Mouse (Mus musculus) brain, adult 2 months (tissue): Measurements from ENCODE around the gene Pou2f3.
A peak's percentile ranks its signal among the peaks of the same experiment; 100 is the strongest.

Source experiments
- DNase-seq: peaks from one replicate; pipeline ENCODE4 v3.0.0; 2011; ENCODE audit warnings: low read depth, low spot score

The Pou2f3 gene

DNA sequence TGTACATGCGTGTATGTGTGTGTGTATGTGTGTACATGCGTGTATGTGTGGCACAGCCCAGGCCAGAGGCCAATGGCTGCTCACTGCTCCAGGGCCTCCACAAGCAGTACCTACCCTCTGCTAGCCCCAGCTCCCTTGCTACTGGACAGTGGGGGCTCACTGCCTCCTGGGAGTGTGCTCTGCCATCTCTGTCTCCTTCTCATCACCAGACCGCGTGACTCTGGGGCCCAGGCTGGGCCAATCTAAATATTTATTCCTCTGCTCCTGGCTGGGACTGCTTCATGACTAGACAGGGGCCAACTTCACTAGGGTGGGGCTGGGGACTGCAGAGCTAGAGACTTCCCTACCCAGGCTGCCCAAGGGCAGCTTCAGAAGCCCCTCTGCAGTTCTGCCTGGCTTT is 21.6 kb upstream of the Pou2f3 start:
- DNase-seq, result no peak

DNA sequence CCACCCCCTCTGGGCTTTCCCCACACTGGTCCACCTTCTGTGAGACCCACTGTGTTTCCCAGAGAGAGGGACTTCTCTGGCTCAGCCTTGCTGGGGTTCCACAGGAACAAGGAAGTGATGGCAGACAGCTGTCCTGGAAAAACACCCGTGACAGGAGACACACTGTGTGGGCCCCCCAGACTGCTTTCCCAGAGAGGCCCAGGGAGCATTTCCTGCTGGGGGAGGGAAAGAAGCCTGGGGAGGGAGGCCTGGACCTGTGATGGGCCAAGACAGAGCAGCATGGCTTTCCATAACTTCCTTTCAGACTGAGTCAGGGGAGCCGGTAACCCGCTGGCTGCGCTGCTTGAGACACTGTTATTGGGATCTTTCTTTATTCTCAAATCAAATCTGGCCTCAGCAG is 20.7 kb upstream of the Pou2f3 start:
- DNase-seq, result no peak

DNA sequence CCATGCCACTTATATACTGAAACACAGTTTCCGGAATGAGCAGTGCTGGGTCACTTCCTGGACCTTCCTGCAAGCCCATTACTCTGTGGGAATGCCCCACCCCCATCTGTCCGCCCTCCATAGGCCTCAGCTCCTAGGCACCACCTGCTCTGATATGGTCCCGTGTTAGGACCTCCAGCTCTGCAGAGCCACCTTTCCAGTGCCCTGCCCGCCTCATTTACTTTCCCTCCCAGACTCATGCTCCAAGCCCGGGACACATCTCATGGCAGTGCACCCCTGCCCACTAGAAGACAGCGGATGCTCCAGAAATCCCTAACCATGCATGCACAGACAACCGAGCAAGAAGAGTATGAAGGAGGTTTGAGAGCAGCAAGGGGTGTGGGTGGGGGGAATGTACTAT is 19.8 kb upstream of the Pou2f3 start:
- DNase-seq, result peak; percentile 40

DNA sequence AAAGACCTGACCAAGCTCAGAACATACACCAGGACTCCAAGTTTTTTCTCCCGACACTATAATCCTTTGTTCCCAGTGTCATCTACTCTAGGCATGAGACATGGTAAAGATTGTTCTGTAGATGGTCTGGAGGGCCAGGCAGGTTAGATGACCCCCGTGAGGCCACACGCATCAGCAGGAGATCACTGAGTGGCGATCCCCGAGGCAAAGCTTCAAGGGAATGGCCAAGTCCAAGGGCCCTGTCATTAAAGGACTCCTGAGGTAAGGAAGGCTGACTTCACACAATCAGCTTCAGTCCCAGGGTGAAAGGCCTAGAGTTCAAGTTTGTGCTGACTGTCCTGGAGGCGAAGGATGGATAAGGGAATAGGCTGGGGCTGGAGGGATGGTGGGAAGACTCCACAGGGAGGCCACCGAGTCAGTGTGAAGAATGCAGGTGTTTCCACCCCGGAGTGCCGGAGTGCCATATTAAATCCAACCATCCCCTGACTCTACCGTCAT is 19.3 kb upstream of the Pou2f3 start:
- DNase-seq, result no peak

DNA sequence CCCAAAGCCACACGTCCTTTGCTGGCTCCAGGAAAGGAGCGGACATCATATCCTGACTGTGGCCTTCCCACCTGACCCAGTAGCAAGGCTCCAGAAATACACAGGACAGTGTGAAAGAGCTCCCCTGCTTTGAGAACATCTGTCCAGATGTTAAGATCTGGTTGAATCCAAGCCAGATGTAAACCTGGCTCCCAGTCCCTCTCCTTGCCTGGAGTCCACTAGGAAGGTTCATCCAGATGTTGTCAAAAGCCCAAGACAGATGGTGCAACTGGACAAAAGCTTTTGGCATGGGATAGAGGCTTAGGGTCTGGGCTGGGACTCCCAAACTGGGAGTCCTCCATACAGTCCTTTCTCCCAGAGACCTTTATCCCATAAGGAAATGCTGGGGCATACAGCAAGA is 18.6 kb upstream of the Pou2f3 start:
- no peak for DNase-seq

DNA sequence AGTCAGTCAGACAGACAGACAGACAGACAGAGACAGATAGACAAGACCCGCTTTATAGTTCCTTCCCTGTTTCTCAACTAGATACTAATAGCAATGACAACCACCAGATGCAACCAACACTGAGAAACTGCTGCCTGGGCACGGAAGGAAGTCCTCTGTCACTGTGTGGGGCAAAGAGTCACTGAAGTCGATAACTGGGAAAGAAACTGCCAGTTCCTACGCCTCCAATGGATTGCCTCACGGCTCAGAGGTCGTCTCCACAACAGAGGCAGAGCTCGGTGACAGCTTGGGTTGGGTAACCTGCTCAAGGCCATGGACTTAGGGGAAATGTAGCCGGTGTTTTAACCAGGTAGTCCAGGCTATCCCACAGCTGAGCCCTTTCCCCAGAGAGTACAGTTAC is 17.5 kb upstream of the Pou2f3 start:
- no peak for DNase-seq

DNA sequence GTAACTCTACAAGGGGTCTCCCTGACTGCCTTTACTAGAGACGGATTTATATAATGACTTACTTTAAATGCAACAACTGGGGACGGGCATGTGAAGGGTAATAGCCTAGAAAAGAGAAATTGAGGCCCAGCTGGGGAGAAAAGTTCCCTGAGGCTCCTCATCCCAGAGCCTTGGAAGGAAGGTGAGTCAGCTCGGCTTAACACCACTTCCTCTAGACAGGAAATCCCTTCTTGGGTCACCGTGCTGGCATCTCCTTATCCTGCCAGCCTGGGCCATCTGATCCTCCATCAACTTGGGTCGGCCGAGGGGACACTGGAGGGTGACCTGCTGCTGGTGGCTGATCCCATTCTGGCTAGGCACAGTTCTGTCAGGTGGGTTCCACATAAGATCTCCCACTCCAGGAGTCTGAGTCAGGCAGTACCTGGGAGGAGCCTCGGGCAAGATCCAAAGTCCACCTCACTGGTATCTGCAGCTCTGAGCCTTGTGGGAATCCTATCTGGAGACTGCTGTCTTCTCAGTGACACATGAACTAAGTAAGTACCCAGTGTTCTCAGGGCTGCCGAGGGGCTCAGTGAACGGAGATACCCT is 16.5 kb upstream of the Pou2f3 start:
- no peak for DNase-seq

DNA sequence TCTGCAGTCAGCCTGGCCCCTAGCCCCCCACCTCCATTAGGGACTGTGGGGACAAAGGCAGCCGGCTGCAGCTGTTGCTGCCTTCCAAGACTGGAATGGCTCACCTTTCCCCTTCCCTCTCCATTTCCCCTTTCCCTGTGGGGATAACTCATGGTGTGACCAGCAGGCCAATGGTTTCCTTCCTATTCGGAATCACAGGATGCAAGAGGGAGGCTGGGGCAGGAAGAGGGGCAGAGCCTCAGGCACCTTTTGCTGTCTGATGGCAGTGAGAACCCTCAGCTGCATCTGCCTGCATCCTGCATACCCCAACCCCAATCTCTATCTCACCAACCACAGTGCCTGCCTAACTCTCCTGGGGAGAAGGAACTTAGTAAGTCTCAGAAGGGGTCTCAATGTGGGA is 15.3 kb upstream of the Pou2f3 start:
- DNase-seq, result no peak

DNA sequence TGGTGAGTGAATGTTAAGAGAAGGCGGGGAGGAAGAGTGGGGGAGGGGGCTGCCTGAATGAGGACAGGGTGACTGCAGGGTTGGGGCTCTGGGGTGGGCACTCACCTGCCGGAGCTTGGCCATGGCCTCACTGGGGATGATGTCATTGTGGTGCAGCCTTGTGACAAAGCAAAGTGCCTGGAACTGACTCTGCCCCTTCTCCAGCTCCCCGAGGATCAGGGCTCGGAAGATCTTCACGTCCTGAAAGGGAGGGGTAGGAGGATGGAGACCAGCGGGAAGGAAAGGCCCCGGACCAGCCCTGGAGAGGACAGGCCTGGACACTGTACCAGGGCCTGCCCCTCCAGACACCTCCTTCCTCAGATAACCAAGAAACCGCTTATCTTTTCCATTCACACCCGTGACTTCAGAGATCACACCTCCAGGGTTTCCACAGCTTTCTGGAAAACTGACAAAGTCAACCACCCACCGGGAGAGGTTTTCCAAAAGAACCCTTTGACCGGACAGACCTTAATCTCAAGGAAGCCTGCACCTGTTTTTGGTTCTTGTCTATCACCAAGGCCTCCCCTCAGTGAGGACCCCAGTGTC is 14.7 kb upstream of the Pou2f3 start:
- DNase-seq, result no peak

DNA sequence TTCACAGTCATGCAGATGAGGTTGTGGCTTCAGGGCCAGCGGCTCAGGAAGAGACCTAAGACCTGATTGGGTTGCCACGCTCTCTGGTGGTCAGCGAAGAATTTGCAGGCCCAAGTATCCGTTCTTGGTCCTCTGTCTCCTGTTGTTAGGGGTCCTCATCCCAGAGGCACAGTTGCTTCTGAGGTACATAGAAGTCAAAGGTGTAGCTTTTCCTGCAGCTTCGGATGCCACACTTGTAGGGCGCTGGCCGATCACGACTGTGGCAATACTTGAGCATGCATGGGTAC is 12.2 kb upstream of the Pou2f3 start:
- DNase-seq, result no peak

DNA sequence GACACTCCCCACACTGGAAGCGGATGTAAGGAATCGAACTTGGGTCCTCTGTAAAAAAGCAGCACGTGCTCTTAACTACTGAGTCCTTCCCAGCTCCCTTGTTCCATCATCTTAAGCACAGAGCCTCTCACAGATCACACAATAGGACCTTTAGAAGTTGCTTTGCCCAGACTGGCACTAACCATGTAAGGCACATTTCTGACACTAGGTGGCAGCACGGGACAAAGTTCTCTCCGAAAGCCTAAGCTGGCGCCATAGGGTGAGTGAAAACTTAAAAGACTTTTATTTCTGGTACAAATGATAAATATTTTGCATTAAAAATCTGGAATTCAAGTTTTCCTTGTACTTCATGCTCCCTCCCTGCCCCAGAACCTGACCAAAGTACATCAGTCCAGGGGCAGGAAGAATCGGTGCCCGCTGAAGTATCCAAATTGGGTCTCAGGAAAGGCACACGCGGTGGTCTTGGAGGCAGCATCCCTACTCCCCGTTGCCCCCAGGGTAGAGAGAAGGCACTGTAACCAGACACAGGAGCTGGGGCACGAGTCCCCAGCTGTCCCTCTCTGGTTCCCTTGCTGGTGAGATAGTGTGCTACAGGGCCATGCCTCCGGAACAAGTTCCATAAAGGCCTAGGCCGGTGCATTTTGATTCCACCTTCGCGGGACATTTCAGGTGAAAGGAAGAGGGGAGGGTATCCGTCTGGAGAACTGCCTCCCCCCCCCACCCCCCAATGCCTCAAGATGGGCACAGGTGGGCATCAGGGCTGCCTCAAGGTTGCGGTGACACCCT is 11.7 kb upstream of the Pou2f3 start:
- DNase-seq, result peak; percentile 85

DNA sequence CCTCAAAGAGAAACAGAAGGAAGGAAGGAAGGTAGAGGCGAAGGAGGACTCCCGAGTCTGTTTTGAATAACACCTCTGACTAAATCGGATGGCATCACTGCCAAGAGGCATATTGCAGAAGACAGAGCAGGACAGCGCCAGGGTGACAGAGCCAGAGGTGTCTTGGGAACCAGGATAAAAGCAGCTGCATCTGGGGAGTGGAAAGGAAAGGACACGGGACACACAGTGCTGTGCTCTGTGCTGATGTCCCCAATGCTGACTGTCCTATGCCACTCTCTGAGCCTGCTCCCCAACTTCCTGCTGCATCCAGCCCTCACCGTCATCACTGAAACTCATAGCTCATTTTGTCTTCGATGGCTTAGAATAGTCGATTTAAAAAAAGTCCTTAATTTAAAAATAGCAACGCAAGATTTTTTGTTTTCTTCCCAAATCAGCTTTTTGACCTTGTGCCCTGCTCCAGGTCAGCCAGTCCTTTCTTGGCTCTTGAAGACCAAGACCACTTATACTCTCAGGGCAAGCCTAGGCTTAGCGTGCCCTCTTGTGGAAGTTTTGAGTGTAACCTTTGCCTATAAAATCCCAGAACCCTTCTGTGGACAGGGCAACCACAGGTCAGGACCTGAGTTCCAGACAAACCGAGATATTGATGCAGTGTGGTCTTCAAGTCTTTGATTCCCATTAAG is 742 bp upstream of the Pou2f3 start:
- DNase-seq, result peak; percentile 66

DNA sequence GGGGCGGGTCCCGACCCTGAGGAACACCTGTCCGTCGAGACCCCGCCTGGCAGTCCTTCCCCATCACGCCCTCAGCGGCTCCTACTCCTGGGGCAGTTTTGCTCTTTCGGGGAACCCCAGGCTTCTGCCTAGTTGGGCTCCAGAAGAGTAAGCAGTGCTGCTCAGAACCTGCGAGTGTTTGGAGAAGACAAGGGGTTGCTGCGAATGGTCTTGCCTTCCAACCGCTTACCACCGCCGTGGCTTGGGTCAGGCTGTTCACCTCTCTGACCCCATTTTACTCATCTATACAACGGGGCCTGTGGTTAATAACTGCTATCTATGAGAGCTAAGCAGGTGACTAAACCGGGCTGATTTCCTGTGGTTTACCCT is 4.2 kb downstream of the Pou2f3 start:
- no peak for DNase-seq

DNA sequence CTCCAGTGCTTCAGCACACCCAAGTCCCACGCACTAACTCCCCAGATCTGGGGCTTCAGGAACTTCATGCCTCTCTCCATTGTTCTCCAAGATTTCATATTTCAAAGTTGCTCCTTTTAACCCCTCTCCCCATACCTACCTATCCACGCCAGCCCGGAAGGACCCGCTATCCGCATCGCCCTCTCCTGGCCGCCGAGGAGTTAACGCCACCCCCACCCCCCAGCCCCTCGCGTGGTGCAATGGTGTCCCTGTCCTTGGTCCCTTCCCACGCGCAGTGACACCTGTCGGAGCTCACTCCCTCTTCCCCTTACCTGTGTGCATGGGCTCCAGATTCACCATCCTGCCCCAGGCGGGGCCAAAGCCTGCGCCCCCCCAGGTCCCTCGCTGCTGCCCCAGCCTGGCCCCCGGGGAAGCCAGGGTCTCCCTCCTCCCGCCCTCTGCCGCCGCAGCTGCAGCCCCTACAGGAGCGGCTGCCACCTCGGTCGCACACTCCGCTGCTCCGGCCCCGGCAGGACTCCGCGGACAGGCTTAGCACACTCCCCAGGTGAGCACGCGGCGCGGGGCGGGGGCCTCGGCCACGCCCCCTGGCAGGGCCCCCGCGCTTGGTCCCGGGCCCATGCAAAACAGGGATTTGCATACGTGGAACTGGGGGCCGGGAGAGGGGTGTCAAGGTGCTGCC is 4.7 kb downstream of the Pou2f3 start:
- no peak for DNase-seq

DNA sequence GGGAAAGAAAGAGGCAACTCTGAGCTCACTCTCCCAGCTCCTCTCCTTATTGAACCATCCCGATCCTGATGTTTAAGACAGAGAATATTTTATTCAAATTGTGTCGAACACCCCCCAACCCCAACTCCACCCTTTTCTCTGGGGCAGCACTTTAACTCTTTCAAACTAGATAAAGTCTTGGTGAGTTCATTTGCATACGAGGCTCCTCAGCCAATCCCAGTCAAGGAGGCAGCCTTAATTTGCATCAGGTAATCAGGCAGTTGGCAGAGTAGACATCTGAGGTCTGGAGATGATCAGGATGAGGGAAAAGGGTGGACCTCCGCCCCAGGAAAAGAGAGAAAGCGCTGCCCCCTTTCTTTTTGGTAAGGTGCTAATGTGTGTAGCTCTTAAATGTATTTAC is 10.0 kb downstream of the Pou2f3 start:
- DNase-seq, result no peak

DNA sequence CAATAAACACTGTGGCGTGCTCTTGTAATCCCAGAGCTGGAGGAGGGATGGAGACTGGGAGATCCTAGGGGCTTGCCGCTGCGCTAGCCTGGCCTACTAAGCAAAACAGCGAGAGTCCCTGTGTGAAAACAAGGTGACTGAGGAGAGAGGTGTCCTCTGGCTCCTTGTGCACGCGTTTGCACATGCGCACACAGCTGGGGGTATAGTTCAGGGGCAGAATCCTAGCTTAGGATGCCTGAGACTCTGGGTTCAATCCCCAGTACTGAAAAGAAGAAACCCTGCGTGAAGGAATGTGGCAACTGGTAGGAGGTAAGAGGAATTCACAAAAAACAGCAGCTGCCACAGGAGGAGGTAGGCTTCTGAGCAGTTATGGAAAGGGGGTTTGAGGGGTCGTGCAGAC is 16.2 kb downstream of the Pou2f3 start:
- no peak for DNase-seq

DNA sequence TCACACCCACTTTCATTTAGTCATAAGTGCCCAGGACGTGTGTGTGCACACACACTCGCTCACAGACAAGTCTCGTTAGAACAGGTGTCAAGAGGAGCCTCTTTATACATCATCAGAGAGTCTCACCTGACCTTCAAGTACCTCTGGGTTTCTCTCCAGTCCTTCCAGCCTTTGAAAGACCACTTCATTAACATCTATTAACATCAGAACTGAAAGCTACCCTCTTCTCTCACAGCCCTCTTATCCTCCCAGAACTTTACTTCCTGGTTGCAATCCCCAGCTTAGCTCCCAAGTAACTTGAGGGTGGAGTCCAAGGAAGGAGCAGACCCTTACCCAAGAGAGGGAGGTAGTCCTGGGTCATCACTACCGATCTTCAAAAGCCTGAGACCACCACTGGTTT is 18.6 kb downstream of the Pou2f3 start:
- no peak for DNase-seq

DNA sequence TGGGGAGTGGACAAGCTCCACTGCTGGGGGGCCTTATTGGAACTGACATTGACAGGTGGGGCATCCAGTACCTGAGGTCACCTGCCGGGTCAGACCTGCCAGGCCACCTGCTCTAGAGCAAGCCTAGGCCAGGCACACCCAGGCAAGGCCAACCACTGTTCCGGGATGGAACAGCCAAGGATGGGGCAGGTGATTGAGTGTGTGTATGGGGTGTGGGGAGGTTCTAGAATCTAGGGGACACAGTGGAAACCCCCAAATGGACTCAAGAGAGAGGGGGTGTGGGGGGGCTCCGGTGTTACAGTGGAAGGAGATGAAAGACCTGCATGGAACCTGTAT is 21.2 kb downstream of the Pou2f3 start:
- DNase-seq, result no peak

DNA sequence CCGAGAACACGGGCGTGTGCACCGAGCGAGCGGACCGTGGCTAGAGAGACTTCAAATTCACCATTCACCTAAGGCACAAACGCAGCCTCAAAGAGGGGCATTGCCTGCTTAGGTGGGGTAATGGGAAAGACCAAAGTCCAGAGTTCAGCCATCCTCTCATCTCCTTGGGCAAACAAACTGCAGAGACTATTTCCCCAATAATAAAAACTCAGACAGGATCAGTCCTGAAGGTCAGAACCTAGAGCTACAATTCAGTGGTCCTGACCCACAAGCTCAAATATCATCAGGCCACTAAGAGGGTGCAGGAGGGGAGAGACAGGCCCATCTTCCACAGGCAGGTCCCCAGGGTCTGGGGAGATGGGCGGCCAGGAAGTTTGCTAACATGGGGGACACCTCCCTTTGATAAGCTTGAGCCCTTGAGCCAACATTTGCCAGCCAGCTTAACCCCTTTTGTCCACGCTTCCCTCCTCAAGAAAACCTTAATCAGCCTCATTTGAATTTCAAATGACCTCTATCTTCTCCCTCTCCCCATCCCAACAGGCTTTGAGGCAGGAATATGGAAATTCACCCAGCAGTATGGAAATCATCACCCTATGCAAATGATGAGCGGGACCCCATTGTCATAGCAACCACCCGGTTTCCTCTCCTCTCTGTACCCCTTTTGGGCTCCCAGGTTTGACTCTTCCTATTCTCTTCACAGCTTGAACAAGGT is 21.7 kb downstream of the Pou2f3 start:
- no peak for DNase-seq

DNA sequence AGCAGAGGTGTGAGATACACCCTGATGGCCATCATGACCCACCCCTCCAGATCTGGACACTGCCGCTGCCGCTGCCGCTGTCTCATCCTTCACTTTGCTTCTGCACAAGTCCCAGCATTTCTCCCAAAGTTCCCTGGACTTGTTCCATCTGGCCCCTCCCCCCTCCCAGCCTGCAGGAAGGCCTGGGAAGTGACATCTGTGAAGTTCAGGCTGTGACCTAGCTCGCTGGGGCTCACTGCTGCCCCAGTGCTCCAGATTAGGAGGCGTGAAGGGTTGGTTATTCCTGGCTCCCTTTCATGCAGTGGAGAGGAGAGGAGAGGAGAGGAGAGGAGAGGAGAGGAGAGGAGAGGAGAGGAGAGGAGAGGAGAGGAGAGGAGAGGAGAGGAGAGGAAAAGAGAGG is 30.6 kb downstream of the Pou2f3 start:
- peak; percentile 4 for DNase-seq

DNA sequence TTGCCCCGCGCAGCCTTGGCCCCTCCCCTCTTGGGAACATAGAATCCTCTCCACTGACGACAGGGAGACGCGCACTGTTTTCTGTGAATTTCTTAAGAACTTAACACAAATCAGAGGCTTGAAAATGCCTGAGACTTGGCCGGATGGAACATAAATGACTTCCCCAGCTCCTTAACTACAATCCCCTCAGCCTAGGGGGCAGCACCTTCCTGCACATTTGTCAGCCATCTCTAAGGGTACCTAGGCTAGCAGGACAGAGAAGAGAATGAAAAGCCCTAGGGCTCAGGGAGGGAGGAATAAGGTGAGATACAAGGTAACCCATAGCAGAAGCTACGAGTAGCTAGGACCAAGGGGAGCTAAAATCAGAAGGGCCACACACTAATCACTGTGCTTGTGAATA is 32.0 kb downstream of the Pou2f3 start:
- no peak for DNase-seq

DNA sequence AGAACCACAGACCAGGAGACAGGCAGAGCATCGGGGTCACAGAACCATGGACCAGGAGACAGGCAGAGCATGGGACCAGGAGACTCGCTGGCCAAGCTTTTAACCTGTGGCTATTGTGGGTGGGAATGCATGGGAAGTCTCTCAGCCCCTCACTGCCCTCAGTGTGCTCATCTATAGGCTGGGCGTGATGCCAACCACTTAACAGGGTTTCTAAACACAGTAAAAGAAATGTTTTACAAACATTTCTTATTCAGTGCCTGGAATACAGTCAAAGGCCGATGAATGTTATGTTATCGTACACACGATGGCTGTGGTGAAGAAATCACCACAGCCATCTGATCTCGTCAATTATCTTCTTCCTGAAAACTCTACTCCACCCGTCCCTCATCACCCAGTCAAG is 43.1 kb downstream of the Pou2f3 start:
- DNase-seq, result no peak
